Mouse (Mus musculus) brain, embryonic 14.5 days (tissue): ENCODE data around the gene H13.

Experiments
- CTCF ChIP-seq: fragments of 200-500 bp; IDR thresholded peaks from 2 replicates; pipeline ENCODE4 v1.5.1; 2012; ENCODE audit warnings: inconsistent platforms, mild to moderate bottlenecking, moderate library complexity, borderline replicate concordance; ENCODE audit not compliant: insufficient read depth, insufficient read length; ENCODE audit errors: extremely low read depth
- POLR2A ChIP-seq: fragments of 200-500 bp; IDR thresholded peaks from 2 replicates; pipeline ENCODE4 v1.6.1; 2012; ENCODE audit warnings: mild to moderate bottlenecking, inconsistent platforms, borderline replicate concordance; ENCODE audit not compliant: poor library complexity, insufficient read depth, insufficient read length, severe bottlenecking; ENCODE audit errors: extremely low read depth

GRCm38 (mm10) chr2:152622953-152623352, 46.3 kb upstream of the H13 start, which contains the start of gene Defb25:
- TF ChIP-seq CTCF (no peak), POLR2A (no peak)
